ENCODE assay signal across 8 mouse cellular contexts in the genomic region with DNA sequence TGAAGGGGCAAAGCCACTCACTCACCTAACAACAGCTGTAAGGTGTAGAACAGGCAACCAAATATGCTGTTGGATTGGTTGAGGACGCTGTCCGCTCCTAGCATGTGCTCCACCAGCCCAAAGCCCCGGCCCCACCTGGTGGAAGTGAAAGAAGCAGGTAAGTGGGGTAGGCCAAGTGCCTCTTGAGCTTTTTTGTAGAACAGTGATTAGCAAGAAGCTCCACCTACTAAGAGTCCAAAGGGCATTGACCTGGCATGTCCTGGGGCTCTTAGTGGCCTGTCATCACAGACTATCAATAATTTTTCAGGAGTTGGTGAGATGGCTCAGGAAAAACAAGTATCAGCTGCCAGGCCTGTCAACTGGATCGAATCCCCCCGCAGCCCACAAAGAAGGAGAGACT. TPM values are rescaled to one million over a fixed set of nuclear protein-coding genes. Genes with fewer than 3 reads are reported as not detected.
DNase-seq lines count a peak whose midpoint lies in the region; ATAC-seq and TF ChIP-seq lines count a peak whose summit lies in the region.

No protein-coding gene starts in this region.

- no peak overlapping the region; a peak in 1 of 4 replicates for H3K27ac ChIP-seq in heart, embryonic 14.5 days (replicated peaks in 1 of 2; ENCODE audit: control insufficient read depth in 1 of 2, insufficient read depth in 1 of 2, low read depth in 2 of 2, low read length in 2 of 2)
- no peak overlapping the region for H3K27ac ChIP-seq in embryonic facial prominence, embryonic 11.5 days (replicated peaks; ENCODE audit: low read depth, low read length)
- no peak overlapping the region for H3K27ac ChIP-seq in kidney, postnatal 0 days
- no peak overlapping the region for H3K27ac ChIP-seq in midbrain, embryonic 14.5 days (replicated peaks; ENCODE audit: low read depth, low read length)

- H3K4me3 ChIP-seq in heart, embryonic 14.5 days (ENCODE audit: control insufficient read depth in 1 of 2, insufficient read depth in 1 of 2, low read depth in 1 of 2, low read length in 2 of 2), result peak overlapping the region; percentile 67
- peak overlapping the region; percentile 56 for H3K4me3 ChIP-seq in embryonic facial prominence, embryonic 11.5 days (ENCODE audit: low read depth, low read length)
- peak overlapping the region; percentile 65; the same call in 1 of the 2 replicates for H3K4me3 ChIP-seq in kidney, postnatal 0 days (replicated peaks; ENCODE audit: low read depth, low read length)
- H3K4me3 ChIP-seq in midbrain, embryonic 14.5 days (replicated peaks; ENCODE audit: low read depth, low read length), result peak overlapping the region; percentile 41; the same call in 1 of the 2 replicates

- intact Hi-C loops in heart, postnatal 25 days (cut with DNase I), result loop anchor here (5.0 kb wide), 1 partner anchor 92 kb away; a partner anchor contains a TSS

- no peaks in the 10 kb centered on the region for H3K9me3 ChIP-seq in heart, embryonic 14.5 days (ENCODE audit: control insufficient read depth, low read length)
- H3K9me3 ChIP-seq in embryonic facial prominence, embryonic 11.5 days (replicated peaks; ENCODE audit: control insufficient read depth, low read length), result no peaks in the 10 kb centered on the region
- no peaks in the 10 kb centered on the region for H3K9me3 ChIP-seq in kidney, postnatal 0 days (replicated peaks; ENCODE audit: low read length)
- no peaks in the 10 kb centered on the region for H3K9me3 ChIP-seq in midbrain, embryonic 14.5 days (ENCODE audit: control insufficient read depth, low read length)

- DNase-seq in heart, postnatal 25 days (ENCODE audit: low spot score), result no peak
- DNase-seq in embryonic facial prominence, embryonic 11.5 days (ENCODE audit: low spot score), result no peak
- DNase-seq in kidney, postnatal 0 days (ENCODE audit: low spot score), result no peak
- DNase-seq in midbrain, embryonic 14.5 days, result no peak
- no peak for DNase-seq in testis, postnatal 10 days (ENCODE audit: low spot score)
- no peak for DNase-seq in thymus, postnatal 25 days
- no peak for DNase-seq in Muller cell, postnatal 12 days (ENCODE audit: inconsistent ontology term)

- H3K27me3 ChIP-seq in heart, embryonic 14.5 days (ENCODE audit: control insufficient read depth, insufficient read depth, low read length), result no peaks in the 10 kb centered on the region
- no peaks in the 10 kb centered on the region for H3K27me3 ChIP-seq in embryonic facial prominence, embryonic 11.5 days (ENCODE audit: control insufficient read depth, insufficient read depth, low read length)
- H3K27me3 ChIP-seq in kidney, postnatal 0 days (ENCODE audit: insufficient read depth, low read length), result no peaks in the 10 kb centered on the region
- H3K27me3 ChIP-seq in midbrain, embryonic 14.5 days (ENCODE audit: control insufficient read depth, insufficient read depth, low read length), result no peaks in the 10 kb centered on the region

- peak overlapping the region; percentile 87 for H3K4me2 ChIP-seq in heart, embryonic 14.5 days (ENCODE audit: low read length)
- peak overlapping the region; percentile 76 for H3K4me2 ChIP-seq in embryonic facial prominence, embryonic 11.5 days (ENCODE audit: low read depth, low read length)
- peak overlapping the region; percentile 88 for H3K4me2 ChIP-seq in kidney, postnatal 0 days (ENCODE audit: low read length)
- H3K4me2 ChIP-seq in midbrain, embryonic 14.5 days (ENCODE audit: low read length), result peak overlapping the region; percentile 70

- TF ChIP-seq CTCF in kidney, postnatal 0 days (IDR thresholded peaks at IDR 0.05; ENCODE audit: low read depth), result no peak

- H3K36me3 ChIP-seq in heart, embryonic 14.5 days (ENCODE audit: control insufficient read depth, insufficient read depth, low read length), result peaks cover 34% of the 10 kb centered on the region
- no peaks in the 10 kb centered on the region for H3K36me3 ChIP-seq in embryonic facial prominence, embryonic 11.5 days (replicated peaks; ENCODE audit: control insufficient read depth, insufficient read depth, low read depth, low read length)
- peaks cover 11% of the 10 kb centered on the region for H3K36me3 ChIP-seq in kidney, postnatal 0 days (ENCODE audit: insufficient read depth, low read length)
- H3K36me3 ChIP-seq in midbrain, embryonic 14.5 days (ENCODE audit: control insufficient read depth, insufficient read depth, low read length), result peaks cover 25% of the 10 kb centered on the region

- peaks cover 6 to 7% of the 10 kb centered on the region in 2 experiments; a peak in 3 of 4 replicates for H3K4me1 ChIP-seq in heart, embryonic 14.5 days (ENCODE audit: control insufficient read depth in 2 of 2, insufficient read depth in 2 of 2, low read length in 2 of 2)
- no peaks in the 10 kb centered on the region for H3K4me1 ChIP-seq in embryonic facial prominence, embryonic 11.5 days (ENCODE audit: control insufficient read depth, insufficient read depth, low read length)
- peaks cover 11% of the 10 kb centered on the region; the same call in 1 of the 2 replicates for H3K4me1 ChIP-seq in kidney, postnatal 0 days (replicated peaks; ENCODE audit: insufficient read depth, low read length)
- H3K4me1 ChIP-seq in midbrain, embryonic 14.5 days (ENCODE audit: control insufficient read depth, insufficient read depth, low read length), result peaks cover 3% of the 10 kb centered on the region; the same call in 1 of the 2 replicates

- ATAC-seq in heart, embryonic 14.5 days (ENCODE audit: insufficient number of reproducible peaks, insufficient read depth, low FRiP score, low read depth), result no peak
- no peak for ATAC-seq in embryonic facial prominence, embryonic 11.5 days (replicated peaks; ENCODE audit: insufficient number of reproducible peaks, low FRiP score, low TSS enrichment, low read depth)
- no peak for ATAC-seq in kidney, postnatal 0 days (replicated peaks; ENCODE audit: low FRiP score, low read depth)
- no peak for ATAC-seq in midbrain, embryonic 14.5 days (ENCODE audit: low FRiP score, low TSS enrichment)

- H3K9ac ChIP-seq in heart, embryonic 14.5 days (ENCODE audit: low read length), result peak overlapping the region; percentile 79
- no peak overlapping the region for H3K9ac ChIP-seq in embryonic facial prominence, embryonic 11.5 days (replicated peaks; ENCODE audit: low read length)
- H3K9ac ChIP-seq in kidney, postnatal 0 days (ENCODE audit: low read depth, low read length), result 0 out of 2 replicates have a peak overlapping the region, but pooled peaks have one; percentile 65
- H3K9ac ChIP-seq in midbrain, embryonic 14.5 days (replicated peaks; ENCODE audit: low read length), result peak overlapping the region; percentile 64; the same call in 1 of the 2 replicates

- WGBS in heart, embryonic 14.5 days, result 68% methylated on average over 5 of the region's 5 CpGs
- WGBS in embryonic facial prominence, embryonic 11.5 days, result 84% methylated on average over 5 of the region's 5 CpGs
- 55% methylated on average over 5 of the region's 5 CpGs for WGBS in kidney, postnatal 0 days
- WGBS in midbrain, embryonic 14.5 days, result 86% methylated on average over 5 of the region's 5 CpGs

RNA-seq across cellular contexts. Expression of a gene that starts 0.8 kb away (rescaled TPM):
- polyA plus RNA-seq in heart, embryonic 14.5 days (2014; fragmentation: Nextera tagmentation; extraction: Ambion mirVana), result not detected in 2 replicates
- not detected for total RNA-seq in heart, postnatal 25 days (2021)
- not detected in 2 replicates for polyA plus RNA-seq in embryonic facial prominence, embryonic 11.5 days (2014; fragmentation: Nextera tagmentation; extraction: Ambion mirVana)
- not detected in 2 replicates for polyA plus RNA-seq in kidney, postnatal 0 days (2015; fragmentation: Nextera tagmentation; extraction: Ambion mirVana)
- polyA plus RNA-seq in midbrain, embryonic 14.5 days (2014; fragmentation: Nextera tagmentation; extraction: Ambion mirVana), result not detected in 2 replicates

RNA-seq across cellular contexts. Expression of a gene that starts 0.9 kb away (rescaled TPM):
- 121 and 142 TPM in 2 replicates for polyA plus RNA-seq in heart, embryonic 14.5 days (2014; fragmentation: Nextera tagmentation; extraction: Ambion mirVana)
- 10 to 100 TPM; 15.2 to 22.0 TPM for total RNA-seq in heart, postnatal 25 days (2021)
- polyA plus RNA-seq in embryonic facial prominence, embryonic 11.5 days (2014; fragmentation: Nextera tagmentation; extraction: Ambion mirVana), result 64.5 and 67.4 TPM in 2 replicates
- polyA plus RNA-seq in kidney, postnatal 0 days (2015; fragmentation: Nextera tagmentation; extraction: Ambion mirVana), result 162 and 165 TPM in 2 replicates
- polyA plus RNA-seq in midbrain, embryonic 14.5 days (2014; fragmentation: Nextera tagmentation; extraction: Ambion mirVana), result 53.2 and 64.0 TPM in 2 replicates

RNA-seq across cellular contexts. Expression of a gene that starts 3.7 kb away (rescaled TPM):
- 0.66 and 1.3 TPM in 2 replicates for polyA plus RNA-seq in heart, embryonic 14.5 days (2014; fragmentation: Nextera tagmentation; extraction: Ambion mirVana)
- total RNA-seq in heart, postnatal 25 days (2021), result 1 to 10 TPM in 1 of 2 experiments, under 1 TPM in 1; 0.99 to 1.3 TPM
- polyA plus RNA-seq in embryonic facial prominence, embryonic 11.5 days (2014; fragmentation: Nextera tagmentation; extraction: Ambion mirVana), result 0.22 and 0.28 TPM in 2 replicates
- 8.8 and 9.3 TPM in 2 replicates for polyA plus RNA-seq in kidney, postnatal 0 days (2015; fragmentation: Nextera tagmentation; extraction: Ambion mirVana)
- 0.80 and 1.1 TPM in 2 replicates for polyA plus RNA-seq in midbrain, embryonic 14.5 days (2014; fragmentation: Nextera tagmentation; extraction: Ambion mirVana)

RNA-seq across cellular contexts. Expression of a gene that starts 9.4 kb away (rescaled TPM):
- polyA plus RNA-seq in heart, embryonic 14.5 days (2014; fragmentation: Nextera tagmentation; extraction: Ambion mirVana), result 167 and 178 TPM in 2 replicates
- 100 to 1,000 TPM in 1 of 2 experiments, 10 to 100 TPM in 1; 98.8 to 104 TPM for total RNA-seq in heart, postnatal 25 days (2021)
- 99.1 and 116 TPM in 2 replicates for polyA plus RNA-seq in embryonic facial prominence, embryonic 11.5 days (2014; fragmentation: Nextera tagmentation; extraction: Ambion mirVana)
- polyA plus RNA-seq in kidney, postnatal 0 days (2015; fragmentation: Nextera tagmentation; extraction: Ambion mirVana), result 120 and 125 TPM in 2 replicates
- 66.1 and 77.3 TPM in 2 replicates for polyA plus RNA-seq in midbrain, embryonic 14.5 days (2014; fragmentation: Nextera tagmentation; extraction: Ambion mirVana)

RNA-seq across cellular contexts. Expression of a gene that starts 17.8 kb away (rescaled TPM):
- 28.3 and 28.7 TPM in 2 replicates for polyA plus RNA-seq in heart, embryonic 14.5 days (2014; fragmentation: Nextera tagmentation; extraction: Ambion mirVana)
- total RNA-seq in heart, postnatal 25 days (2021), result 10 to 100 TPM; 12.3 to 13.5 TPM
- 49.5 and 55.2 TPM in 2 replicates for polyA plus RNA-seq in embryonic facial prominence, embryonic 11.5 days (2014; fragmentation: Nextera tagmentation; extraction: Ambion mirVana)
- polyA plus RNA-seq in kidney, postnatal 0 days (2015; fragmentation: Nextera tagmentation; extraction: Ambion mirVana), result 30.9 and 32.2 TPM in 2 replicates
- 44.1 and 51.2 TPM in 2 replicates for polyA plus RNA-seq in midbrain, embryonic 14.5 days (2014; fragmentation: Nextera tagmentation; extraction: Ambion mirVana)
